Mouse (Mus musculus): Measurements from ENCODE around the gene Rcn3.

DNA sequence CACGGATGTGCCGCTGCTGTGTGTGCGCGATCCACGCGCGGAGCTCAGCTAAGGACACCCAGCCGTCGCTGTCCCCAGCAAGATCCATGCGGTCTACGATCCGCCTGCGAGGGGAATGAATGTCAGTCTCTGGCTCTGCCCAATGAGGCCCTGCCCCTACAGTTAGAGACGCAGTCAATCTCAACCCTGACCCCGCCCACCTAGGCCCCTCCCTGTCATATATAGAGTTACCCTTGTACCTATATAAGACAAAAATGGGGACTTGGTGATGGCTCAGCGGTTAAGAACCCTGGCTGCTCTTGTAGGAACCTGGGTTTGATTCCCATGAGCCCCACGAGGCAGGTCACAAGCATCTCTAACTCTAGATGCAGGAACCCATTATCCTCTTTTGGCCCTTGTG, 3.4 kb downstream of the Rcn3 start:
- TF ChIP-seq POLR2A (IDR thresholded peaks at IDR 0.05; ENCODE audit: insufficient read depth, low read depth, low read length) (no peak), EP300 (IDR thresholded peaks at IDR 0.05; ENCODE audit: insufficient read depth, low read depth, low read length) (no peak)

All from heart, adult 2 months (tissue).